Mouse (Mus musculus) right cerebral cortex, adult 18-20 months (tissue): ENCODE results near the gene Nusap1.
"Not testable (repeated sequence)": the region's sequence is repeated elsewhere in the genome, so short reads cannot be mapped to it uniquely, and the experiment has no call there.

Experiments
- DNase-seq: peaks from one replicate; pipeline ENCODE4 v3.0.0; 2022; ENCODE audit warnings: mixed read lengths

Nusap1 gene

DNA sequence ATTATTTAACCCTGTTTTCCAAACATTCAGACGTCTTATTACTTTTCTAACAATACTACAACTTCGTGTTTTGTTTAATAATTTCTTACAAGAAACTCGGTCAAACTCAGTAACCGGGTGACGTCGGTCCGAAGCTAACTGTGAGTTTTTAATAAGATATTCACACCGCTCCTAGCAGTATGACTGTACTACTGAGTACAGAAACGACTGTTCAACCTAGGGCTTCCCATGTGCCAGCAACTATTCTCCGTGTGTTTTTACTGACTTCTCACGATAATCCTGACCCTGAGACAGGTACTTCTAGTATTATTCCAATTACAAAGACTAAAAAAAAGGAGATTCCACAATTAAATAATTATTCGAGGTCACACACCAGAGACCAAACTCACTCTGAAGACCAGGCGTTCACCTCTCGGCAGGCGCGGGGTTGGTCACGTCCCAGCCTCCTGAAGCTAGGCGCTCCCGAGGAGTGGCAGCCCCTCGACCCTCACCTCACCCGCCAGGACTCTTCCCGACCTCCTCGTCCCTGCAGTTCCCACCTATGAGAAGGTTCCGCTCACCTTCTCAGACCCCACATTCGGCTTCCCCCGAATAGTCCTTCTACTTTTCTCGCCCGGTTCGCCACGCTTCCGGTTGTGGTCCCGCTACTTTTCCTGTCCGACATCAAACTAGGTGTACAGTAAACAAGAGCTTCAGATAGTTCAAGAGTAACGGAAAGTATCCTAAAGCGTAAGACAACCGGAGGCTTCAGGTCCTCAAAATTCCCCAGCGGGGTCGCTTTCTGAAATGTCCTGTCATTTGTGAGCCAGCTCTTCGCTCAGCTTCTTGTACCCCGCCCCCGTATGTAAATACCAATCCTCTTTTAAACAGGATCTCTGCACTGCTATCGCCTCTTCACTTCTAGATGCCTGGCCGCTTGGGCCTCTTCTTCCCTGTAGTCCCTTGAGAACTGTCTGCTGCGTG, 44.4 kb downstream of the Nusap1 start, which contains the start of gene Ndufaf1:
TSS of gene Ndufaf1 (minus strand) at position 608 of the 963 bp plus-strand sequence.
- DNase-seq, result peak; percentile 86

DNA sequence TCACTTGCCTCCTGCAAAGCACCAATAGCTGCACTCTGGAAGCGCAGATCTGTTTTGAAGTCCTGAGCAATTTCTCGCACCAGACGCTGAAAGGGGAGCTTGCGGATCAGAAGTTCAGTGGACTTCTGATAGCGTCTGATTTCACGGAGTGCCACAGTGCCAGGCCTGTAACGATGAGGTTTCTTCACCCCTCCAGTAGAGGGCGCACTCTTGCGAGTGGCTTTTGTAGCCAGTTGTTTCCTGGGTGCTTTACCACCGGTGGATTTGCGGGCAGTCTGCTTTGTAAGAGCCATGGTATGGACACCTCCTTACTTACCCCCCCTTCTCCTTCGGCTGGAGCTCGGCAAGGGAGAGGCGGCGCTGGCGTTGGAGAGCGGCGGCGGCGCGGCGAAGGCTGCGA, 47.6 kb downstream of the Nusap1 start:
- DNase-seq, result not testable (repeated sequence)

GRCm38 (mm10) chr2:119669010-119669409, 50.9 kb downstream of the Nusap1 start:
- no peak for DNase-seq

DNA sequence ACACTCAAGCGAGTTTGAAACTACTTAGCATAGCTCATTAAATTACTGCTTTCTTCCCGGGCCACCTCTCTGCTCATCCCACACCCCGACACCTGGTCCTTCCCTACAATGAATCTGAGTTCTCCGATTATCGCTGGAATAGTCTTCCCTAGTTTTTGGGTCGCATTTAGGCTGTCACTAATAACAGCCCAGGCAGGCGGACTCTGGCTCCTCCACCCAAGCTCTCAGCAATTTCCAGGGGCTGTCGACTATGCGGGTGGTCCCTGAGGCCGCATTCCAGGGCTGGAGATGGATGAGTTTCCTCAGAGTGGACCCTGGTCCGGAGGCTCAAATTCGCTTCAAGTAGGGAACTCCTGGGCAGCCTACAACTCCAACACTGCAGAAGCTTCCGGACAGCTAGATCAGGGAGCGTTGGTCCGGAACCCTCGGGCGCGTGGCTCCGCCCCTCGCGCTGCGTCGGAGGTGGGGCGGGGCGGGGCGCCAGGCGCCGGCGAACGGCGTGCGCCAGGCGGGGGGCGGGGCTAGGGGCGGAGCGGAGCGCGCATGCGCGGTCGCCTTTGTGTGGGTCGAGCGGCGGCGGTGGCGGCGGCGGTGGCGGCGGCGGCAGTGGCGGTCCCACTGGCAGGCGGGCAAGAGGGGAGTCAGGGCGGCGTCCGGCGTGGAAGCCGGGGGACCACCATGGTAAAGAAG, 56.6 kb downstream of the Nusap1 start, which contains the start of gene Rtf1:
TSS of gene Rtf1 (plus strand) at position 544 of the 690 bp plus-strand sequence.
- peak; percentile 94 for DNase-seq

GRCm38 (mm10) chr2:119675215-119675784, 57.2 kb downstream of the Nusap1 start:
- no peak for DNase-seq

GRCm38 (mm10) chr2:119675831-119676230, 57.7 kb downstream of the Nusap1 start:
- no peak for DNase-seq

DNA sequence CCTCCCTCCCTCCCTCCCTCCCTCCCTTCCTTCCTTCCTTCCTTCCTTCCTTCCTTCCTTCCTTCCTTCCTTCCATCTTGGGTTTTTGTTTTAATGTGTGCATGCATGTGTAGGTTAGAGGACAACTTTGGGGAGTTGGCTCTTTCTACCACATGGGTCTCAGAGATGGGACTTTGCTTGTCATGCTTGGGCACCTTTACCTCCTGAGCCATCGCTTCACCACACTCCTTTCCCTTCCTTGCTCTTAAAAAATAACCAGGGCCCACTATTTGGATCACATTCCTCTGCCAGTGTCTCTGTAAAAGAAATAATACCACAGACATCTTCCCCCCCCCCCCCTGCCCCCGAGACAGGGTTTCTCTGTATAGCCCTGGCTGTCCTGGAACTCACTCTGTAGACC, 65.6 kb downstream of the Nusap1 start:
- DNase-seq, result no peak

DNA sequence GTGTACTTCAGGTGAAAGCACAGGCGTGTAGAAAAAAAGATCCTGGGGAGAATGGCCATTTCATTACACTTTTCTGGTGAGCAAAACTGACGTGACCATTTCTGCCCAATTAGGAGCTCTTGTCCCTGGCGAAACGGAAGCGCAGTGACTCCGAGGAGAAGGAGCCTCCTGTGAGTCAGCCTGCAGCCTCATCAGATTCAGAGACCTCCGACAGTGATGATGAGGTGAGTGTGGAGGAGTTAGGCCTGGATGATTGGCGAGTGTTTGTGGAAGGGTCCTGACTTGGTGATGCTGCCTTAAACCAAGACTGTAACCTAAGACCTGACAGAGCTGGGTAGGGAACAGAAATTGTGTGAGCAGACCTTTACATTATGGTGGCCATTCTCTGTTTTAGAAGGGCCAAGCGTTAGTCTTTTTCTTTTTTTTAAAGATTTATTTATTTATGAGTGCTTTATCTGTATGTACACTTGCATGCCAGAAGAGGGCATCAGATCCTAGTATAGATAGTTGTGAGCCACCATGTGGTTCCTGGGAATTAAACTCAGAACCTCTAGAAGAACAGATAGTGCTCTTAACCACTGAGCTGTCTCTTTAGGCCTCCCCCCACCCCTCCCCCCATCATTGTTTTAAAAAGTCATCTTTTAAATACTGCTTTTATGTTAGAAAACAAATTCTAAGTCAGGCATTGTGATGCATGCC, 74.1 kb downstream of the Nusap1 start:
- no peak for DNase-seq

- DNase-seq, result no peak
Measured at GRCm38 (mm10) chr2:119694826-119695225, 76.7 kb downstream of the Nusap1 start.

DNA sequence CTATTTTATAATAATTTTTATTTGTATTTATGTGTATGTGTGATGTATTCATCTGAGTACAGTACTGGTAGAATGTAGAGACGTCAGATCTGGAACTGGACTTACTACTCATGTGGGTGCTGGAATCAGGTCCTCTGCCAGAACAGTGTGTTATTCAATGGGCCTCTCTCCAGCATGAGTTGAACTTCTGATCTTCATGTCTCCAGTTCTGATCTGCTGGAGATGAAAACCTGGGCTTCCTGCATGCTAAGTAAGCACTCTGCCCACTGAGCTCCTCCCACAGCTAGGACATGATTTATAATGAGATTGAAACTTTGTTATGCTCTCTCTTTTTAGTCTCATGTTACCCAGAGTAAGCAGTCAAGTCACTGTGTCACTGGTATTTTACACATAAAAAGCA, 78.0 kb downstream of the Nusap1 start:
- DNase-seq, result no peak

DNA sequence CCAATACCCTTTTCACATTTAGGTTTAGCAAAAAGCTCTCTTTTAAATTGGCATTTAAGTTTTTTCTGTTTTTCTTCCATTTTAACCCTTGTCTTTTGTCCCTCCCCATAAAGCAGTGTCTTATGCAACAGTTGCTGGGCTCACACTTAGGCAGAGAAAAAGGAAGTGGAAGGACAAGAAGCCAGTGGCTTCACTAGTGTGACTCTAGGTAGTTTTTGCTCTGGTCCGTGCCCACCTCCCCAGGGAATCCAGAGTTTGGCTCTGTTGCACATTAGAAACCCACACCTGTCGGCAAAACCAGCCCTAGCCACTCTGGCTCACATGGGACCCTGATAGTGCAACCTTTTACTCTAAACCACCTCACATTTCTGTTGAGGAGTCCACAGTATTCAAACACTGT, 80.4 kb downstream of the Nusap1 start:
- DNase-seq, result no peak

DNA sequence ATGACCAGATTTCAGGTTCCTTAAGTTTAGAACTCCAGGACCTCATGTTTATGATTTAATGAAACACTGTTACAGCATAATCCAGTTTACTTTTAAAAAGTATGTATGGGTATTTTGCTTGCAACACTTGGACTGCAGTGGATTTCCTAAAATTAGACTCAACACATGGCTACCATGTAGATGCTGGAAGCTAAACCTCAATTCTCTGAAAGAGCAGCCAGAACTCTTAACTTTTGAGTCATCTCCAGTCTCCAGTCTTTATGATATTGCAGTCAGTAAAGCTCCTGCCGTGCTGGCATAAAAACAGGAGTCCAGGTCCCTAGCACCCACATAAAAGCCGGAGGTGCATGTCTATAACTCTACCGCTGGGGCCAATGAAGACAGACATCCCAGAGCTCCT, 81.9 kb downstream of the Nusap1 start:
- no peak for DNase-seq
